Mouse (Mus musculus): ENCODE data around the gene Axl.
"Not testable (repeated sequence)": the region's sequence is repeated elsewhere in the genome, so short reads cannot be mapped to it uniquely, and the experiment has no call there.

The Axl gene

GRCm38 (mm10) chr7:25794775-25795174, 6.3 kb upstream of the Axl start:
- DNase-seq (ENCODE audit: low read depth, low spot score), result no peak

GRCm38 (mm10) chr7:25793679-25794078, 5.2 kb upstream of the Axl start:
- DNase-seq (ENCODE audit: low read depth, low spot score), result peak; percentile 43

- not testable (repeated sequence) for DNase-seq (ENCODE audit: low read depth, low spot score)
Observed at GRCm38 (mm10) chr7:25792966-25793365, 4.5 kb upstream of the Axl start.

GRCm38 (mm10) chr7:25790615-25791014, 2.1 kb upstream of the Axl start:
- no peak for DNase-seq (ENCODE audit: low read depth, low spot score)

- no peak for DNase-seq (ENCODE audit: low read depth, low spot score)
Observed at GRCm38 (mm10) chr7:25789129-25789440, 580 bp upstream of the Axl start.

GRCm38 (mm10) chr7:25787456-25788219, 867 bp downstream of the Axl start:
- DNase-seq (ENCODE audit: low read depth, low spot score), result no peak

GRCm38 (mm10) chr7:25786974-25787373, 1.5 kb downstream of the Axl start:
- no peak for DNase-seq (ENCODE audit: low read depth, low spot score)

- no peak for DNase-seq (ENCODE audit: low read depth, low spot score)
Observed at GRCm38 (mm10) chr7:25785752-25786151, 2.8 kb downstream of the Axl start.

- no peak for DNase-seq (ENCODE audit: low read depth, low spot score)
Observed at GRCm38 (mm10) chr7:25784808-25785207, 3.7 kb downstream of the Axl start.

- no peak for DNase-seq (ENCODE audit: low read depth, low spot score)
Observed at GRCm38 (mm10) chr7:25783746-25784145, 4.8 kb downstream of the Axl start.

GRCm38 (mm10) chr7:25782744-25783143, 5.8 kb downstream of the Axl start:
- peak; percentile 33 for DNase-seq (ENCODE audit: low read depth, low spot score)

- peak; percentile 68 for DNase-seq (ENCODE audit: low read depth, low spot score)
Observed at GRCm38 (mm10) chr7:25781937-25782610, 6.4 kb downstream of the Axl start.

- DNase-seq (ENCODE audit: low read depth, low spot score), result peak; percentile 75
Observed at GRCm38 (mm10) chr7:25781321-25781936, 7.1 kb downstream of the Axl start.

- no peak for DNase-seq (ENCODE audit: low read depth, low spot score)
Observed at GRCm38 (mm10) chr7:25780753-25781152, 7.8 kb downstream of the Axl start.

- DNase-seq (ENCODE audit: low read depth, low spot score), result peak; percentile 40
Observed at GRCm38 (mm10) chr7:25780021-25780420, 8.5 kb downstream of the Axl start.

GRCm38 (mm10) chr7:25768229-25768628, 20.3 kb downstream of the Axl start:
- DNase-seq (ENCODE audit: low read depth, low spot score), result no peak

GRCm38 (mm10) chr7:25766108-25766507, 22.4 kb downstream of the Axl start:
- peak; percentile 38 for DNase-seq (ENCODE audit: low read depth, low spot score)

GRCm38 (mm10) chr7:25764221-25764620, 24.3 kb downstream of the Axl start:
- DNase-seq (ENCODE audit: low read depth, low spot score), result no peak

- DNase-seq (ENCODE audit: low read depth, low spot score), result no peak
Observed at GRCm38 (mm10) chr7:25763678-25764077, 24.8 kb downstream of the Axl start.

GRCm38 (mm10) chr7:25761354-25761753, 27.2 kb downstream of the Axl start:
- DNase-seq (ENCODE audit: low read depth, low spot score), result no peak

- DNase-seq (ENCODE audit: low read depth, low spot score), result peak; percentile 94
Observed at GRCm38 (mm10) chr7:25756011-25756410, 32.5 kb downstream of the Axl start.

GRCm38 (mm10) chr7:25755468-25755833, 33.1 kb downstream of the Axl start:
- DNase-seq (ENCODE audit: low read depth, low spot score), result no peak
